8 mouse cellular contexts compared by ENCODE assay signal in the genomic region with DNA sequence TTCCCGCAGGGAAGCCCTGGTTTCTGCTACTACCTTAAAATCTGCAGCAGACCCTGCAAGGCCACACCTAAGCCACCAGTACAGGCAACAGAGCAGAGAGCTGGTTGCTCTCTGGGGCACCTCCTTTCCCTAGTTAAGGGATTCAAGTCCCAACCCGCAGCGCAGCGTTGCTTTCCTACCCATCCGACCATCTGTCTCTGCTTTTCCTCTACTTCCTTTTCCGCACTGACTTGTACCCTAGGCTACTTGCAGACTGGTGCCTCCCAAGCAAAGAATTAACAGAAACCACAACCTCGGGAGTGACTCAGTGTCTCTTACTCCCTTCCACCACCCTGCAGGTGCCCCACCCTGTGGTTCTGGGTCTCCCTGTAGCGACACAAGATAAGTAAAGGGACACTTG. TPM values are rescaled to one million over a fixed set of nuclear protein-coding genes. Genes with fewer than 3 reads are reported as not detected.
DNase-seq lines count a peak whose midpoint lies in the region; ATAC-seq and TF ChIP-seq lines count a peak whose summit lies in the region.

No protein-coding gene starts in this region.

- ATAC-seq in embryonic facial prominence, embryonic 14.5 days (ENCODE audit: low read depth) = no peak
- ATAC-seq in hindbrain, embryonic 14.5 days (ENCODE audit: low FRiP score) = no peak
- peak; percentile 53; the same call in 1 of the 2 replicates for ATAC-seq in stomach, embryonic 15.5 days (ENCODE audit: insufficient read depth, low FRiP score, low read depth)

- 6% methylated on average over 8 of the region's 8 CpGs for WGBS in lung, adult 2 months
- 0% methylated on average over 8 of the region's 8 CpGs for WGBS in bone marrow, adult 2 months
- WGBS in embryonic facial prominence, embryonic 14.5 days = 6% methylated on average over 8 of the region's 8 CpGs
- WGBS in hindbrain, embryonic 14.5 days = 19% methylated on average over 8 of the region's 8 CpGs
- WGBS in macrophage (ENCODE audit: missing documents) = 2% methylated on average over 8 of the region's 8 CpGs
- WGBS in stomach, embryonic 15.5 days = 15% methylated on average over 8 of the region's 8 CpGs

- peaks cover 11% of the 10 kb centered on the region; the same call in 1 of the 2 replicates for H3K27me3 ChIP-seq in embryonic facial prominence, embryonic 14.5 days (replicated peaks; ENCODE audit: control insufficient read depth, insufficient read depth, low read length)
- no peaks in the 10 kb centered on the region for H3K27me3 ChIP-seq in hindbrain, embryonic 14.5 days (ENCODE audit: control insufficient read depth, insufficient read depth, low read length)
- no peaks in the 10 kb centered on the region for H3K27me3 ChIP-seq in stomach, embryonic 15.5 days (replicated peaks)

- peak; percentile 27 for DNase-seq in lung, adult 2 months
- no peak for DNase-seq in lung, postnatal 10 days
- DNase-seq in embryonic facial prominence, embryonic 14.5 days (ENCODE audit: low spot score) = peak; percentile 43
- DNase-seq in hindbrain, embryonic 14.5 days (ENCODE audit: low spot score) = no peak
- DNase-seq in urinary bladder, postnatal 10 days (ENCODE audit: low spot score) = no peak

- H3K9ac ChIP-seq in embryonic facial prominence, embryonic 14.5 days (ENCODE audit: low read depth, low read length) = peak overlapping the region; percentile 77
- peak overlapping the region; percentile 70 for H3K9ac ChIP-seq in hindbrain, embryonic 14.5 days
- H3K9ac ChIP-seq in stomach, embryonic 15.5 days = peak overlapping the region; percentile 47; the same call in 1 of the 2 replicates

- no peaks in the 10 kb centered on the region for H3K36me3 ChIP-seq in embryonic facial prominence, embryonic 14.5 days (ENCODE audit: control insufficient read depth, insufficient read depth, low read length)
- no peaks in the 10 kb centered on the region for H3K36me3 ChIP-seq in hindbrain, embryonic 14.5 days (replicated peaks; ENCODE audit: control insufficient read depth, insufficient read depth)
- H3K36me3 ChIP-seq in macrophage (ENCODE audit: inconsistent target) = no peaks in the 10 kb centered on the region
- H3K36me3 ChIP-seq in stomach, embryonic 15.5 days = no peaks in the 10 kb centered on the region

- TF ChIP-seq CTCF in lung, adult 2 months (IDR thresholded peaks at IDR 0.05; ENCODE audit: insufficient read depth, low read length) = no peak
- TF ChIP-seq CTCF in bone marrow, adult 2 months (IDR thresholded peaks at IDR 0.05; ENCODE audit: control insufficient read depth, insufficient read depth, low read length) = no peak

- H3K27ac ChIP-seq in bone marrow, adult 2 months (ENCODE audit: control insufficient read depth, insufficient read depth, low read depth, low read length, poor library complexity) = peak overlapping the region; percentile 7
- H3K27ac ChIP-seq in embryonic facial prominence, embryonic 14.5 days (replicated peaks; ENCODE audit: low read depth, low read length) = 0 out of 2 replicates have a peak overlapping the region, but pooled peaks have one; percentile 23
- peak overlapping the region; percentile 24; the same call in 1 of the 2 replicates for H3K27ac ChIP-seq in hindbrain, embryonic 14.5 days
- H3K27ac ChIP-seq in macrophage = peak overlapping the region; percentile 61
- H3K27ac ChIP-seq in stomach, embryonic 15.5 days = peak overlapping the region; percentile 87

- H3K9me3 ChIP-seq in embryonic facial prominence, embryonic 14.5 days (ENCODE audit: control insufficient read depth, low read length) = no peaks in the 10 kb centered on the region
- H3K9me3 ChIP-seq in hindbrain, embryonic 14.5 days (ENCODE audit: control insufficient read depth, low read length) = no peaks in the 10 kb centered on the region
- H3K9me3 ChIP-seq in stomach, embryonic 15.5 days = no peaks in the 10 kb centered on the region

- peaks cover 3% of the 10 kb centered on the region; the same call in 1 of the 2 replicates for H3K4me1 ChIP-seq in lung, adult 2 months (ENCODE audit: control insufficient read depth, insufficient read depth, low read length)
- H3K4me1 ChIP-seq in bone marrow, adult 2 months (ENCODE audit: control insufficient read depth, insufficient read depth, low read length) = no peaks in the 10 kb centered on the region; the same call in 1 of the 2 replicates
- no peaks in the 10 kb centered on the region for H3K4me1 ChIP-seq in embryonic facial prominence, embryonic 14.5 days (ENCODE audit: control insufficient read depth, insufficient read depth, low read length)
- H3K4me1 ChIP-seq in hindbrain, embryonic 14.5 days (replicated peaks; ENCODE audit: control insufficient read depth, insufficient read depth, low read length) = peaks cover 7% of the 10 kb centered on the region
- peaks cover 8% of the 10 kb centered on the region; the same call in 1 of the 2 replicates for H3K4me1 ChIP-seq in stomach, embryonic 15.5 days

- peaks cover 49% of the 10 kb centered on the region for H3K79me2 ChIP-seq in macrophage (ENCODE audit: inconsistent target)

- no peak for TF ChIP-seq POLR2A in lung, adult 2 months (IDR thresholded peaks at IDR 0.05; ENCODE audit: borderline replicate concordance, extremely low read depth, low read depth, low read length)
- TF ChIP-seq POLR2A in bone marrow, adult 2 months (IDR thresholded peaks at IDR 0.05; ENCODE audit: borderline replicate concordance, control insufficient read depth, low read depth, low read length) = no peak

- H3K4me3 ChIP-seq in lung, adult 2 months (replicated peaks; ENCODE audit: extremely low read depth, low read depth, low read length) = peak overlapping the region; percentile 100
- peak overlapping the region; percentile 89 for H3K4me3 ChIP-seq in bone marrow, adult 2 months (replicated peaks; ENCODE audit: control insufficient read depth, low read depth, low read length)
- H3K4me3 ChIP-seq in embryonic facial prominence, embryonic 14.5 days (ENCODE audit: low read depth, low read length) = peak overlapping the region; percentile 64
- peak overlapping the region; percentile 46 for H3K4me3 ChIP-seq in hindbrain, embryonic 14.5 days (replicated peaks; ENCODE audit: low read length)
- peak overlapping the region; percentile 94 for H3K4me3 ChIP-seq in macrophage (ENCODE audit: inconsistent target)
- H3K4me3 ChIP-seq in stomach, embryonic 15.5 days (replicated peaks) = peak overlapping the region; percentile 65

- peak overlapping the region; percentile 79 for H3K4me2 ChIP-seq in embryonic facial prominence, embryonic 14.5 days (ENCODE audit: low read depth, low read length)
- peak overlapping the region; percentile 86 for H3K4me2 ChIP-seq in hindbrain, embryonic 14.5 days (replicated peaks)
- H3K4me2 ChIP-seq in stomach, embryonic 15.5 days = peak overlapping the region; percentile 92

RNA-seq across cellular contexts. Expression of gene Mgst3, which starts 1.0 kb away (rescaled TPM):
- polyA plus RNA-seq in lung, adult 2 months (2012; rRNA removed) = 132 and 150 TPM in 2 replicates
- polyA plus RNA-seq in bone marrow, adult 2 months (2011; ENCODE audit: insufficient read depth, insufficient read length, low replicate concordance, missing spikeins) = 101 and 121 TPM in 2 replicates
- polyA plus RNA-seq in embryonic facial prominence, embryonic 14.5 days (2014; fragmentation: Nextera tagmentation; extraction: Ambion mirVana) = 74.7 and 86.9 TPM in 2 replicates
- polyA plus RNA-seq in hindbrain, embryonic 14.5 days (2014; fragmentation: Nextera tagmentation; extraction: Ambion mirVana) = 189 and 205 TPM in 2 replicates
- total RNA-seq in macrophage (2018; cell fraction: chromatin; rRNA removed) = 1 to 10 TPM in 11 of 26 experiments, under 1 TPM in 2, not detected in 13; 0.58 to 6.9 (median 1.7) TPM
- total RNA-seq in macrophage (2018; cell fraction: cytosol; rRNA removed) = 10 to 100 TPM in 20 of 26 experiments, 1 to 10 TPM in 6; 7.0 to 36.8 (median 17.8) TPM
- 10 to 100 TPM in 1 of 26 experiments, 1 to 10 TPM in 23, under 1 TPM in 2; 0.78 to 11.3 (median 2.8) TPM for total RNA-seq in macrophage (2018; cell fraction: nucleus; rRNA removed)
- polyA plus RNA-seq in macrophage (2018) = 20.3 to 34.7 TPM (median 26.0 TPM) in 3 replicates
- 184 and 224 TPM in 2 replicates for polyA plus RNA-seq in stomach, embryonic 15.5 days (2015; fragmentation: Nextera tagmentation; extraction: Ambion mirVana)

RNA-seq across cellular contexts. Expression of gene Aldh9a1, which starts 42.9 kb away (rescaled TPM):
- 21.7 and 27.8 TPM in 2 replicates for polyA plus RNA-seq in lung, adult 2 months (2012; rRNA removed)
- polyA plus RNA-seq in bone marrow, adult 2 months (2011; ENCODE audit: insufficient read depth, insufficient read length, low replicate concordance, missing spikeins) = 14.1 and 23.8 TPM in 2 replicates
- polyA plus RNA-seq in embryonic facial prominence, embryonic 14.5 days (2014; fragmentation: Nextera tagmentation; extraction: Ambion mirVana) = 40.7 and 48.6 TPM in 2 replicates
- 32.3 and 36.4 TPM in 2 replicates for polyA plus RNA-seq in hindbrain, embryonic 14.5 days (2014; fragmentation: Nextera tagmentation; extraction: Ambion mirVana)
- 100 to 1,000 TPM in 1 of 26 experiments, 10 to 100 TPM in 23, 1 to 10 TPM in 2; 4.8 to 100 (median 25.3) TPM for total RNA-seq in macrophage (2018; cell fraction: chromatin; rRNA removed)
- total RNA-seq in macrophage (2018; cell fraction: cytosol; rRNA removed) = 100 to 1,000 TPM in 9 of 26 experiments, 10 to 100 TPM in 17; 36.9 to 126 (median 74.7) TPM
- total RNA-seq in macrophage (2018; cell fraction: nucleus; rRNA removed) = 100 to 1,000 TPM in 2 of 26 experiments, 10 to 100 TPM in 24; 15.0 to 107 (median 36.7) TPM
- polyA plus RNA-seq in macrophage (2018) = 92.1 to 110 TPM (median 93.8 TPM) in 3 replicates
- 77.1 and 92.8 TPM in 2 replicates for polyA plus RNA-seq in stomach, embryonic 15.5 days (2015; fragmentation: Nextera tagmentation; extraction: Ambion mirVana)

Comparison
In these comparisons a context has a peak if more than half of its experiments do, and no peak if none do; other contexts are left out.
1. DNase-seq: peak in lung, adult 2 months (single experiment) and embryonic facial prominence, embryonic 14.5 days (single experiment); none in lung, postnatal 10 days (single experiment), hindbrain, embryonic 14.5 days (single experiment) and urinary bladder, postnatal 10 days (single experiment).
2. H3K4me3 ChIP-seq: peak in every context shown above with its lines; median percentile 100 in lung, adult 2 months; 94 in macrophage; 89 in bone marrow, adult 2 months; 65 in stomach, embryonic 15.5 days; 64 in embryonic facial prominence, embryonic 14.5 days; 46 in hindbrain, embryonic 14.5 days.
3. H3K27ac ChIP-seq: peak in every context shown above with its lines; median percentile 87 in stomach, embryonic 15.5 days; 61 in macrophage; 24 in hindbrain, embryonic 14.5 days; 23 in embryonic facial prominence, embryonic 14.5 days; 7 in bone marrow, adult 2 months.
4. Peak in every context shown above with its lines, with median percentiles within 50 percentile points of each other: H3K4me2 ChIP-seq and H3K9ac ChIP-seq.